Mouse (Mus musculus) cortical plate, adult 2 months (tissue): ENCODE measurements around the gene Gm21969.

ENCODE experiments used
- CTCF ChIP-seq: fragments of 200-500 bp; IDR thresholded peaks from 2 replicates; pipeline ENCODE4 v1.5.1; 2011; ENCODE audit warnings: mild to moderate bottlenecking, control low read depth, low read length; ENCODE audit not compliant: insufficient read depth; ENCODE audit errors: extremely low read depth
- POLR2A ChIP-seq: fragments of 200-500 bp; IDR thresholded peaks from 2 replicates; pipeline ENCODE4 v1.6.1; 2011; ENCODE audit warnings: mild to moderate bottlenecking, low read length, control low read depth; ENCODE audit not compliant: insufficient read depth; ENCODE audit errors: extremely low read depth

DNA sequence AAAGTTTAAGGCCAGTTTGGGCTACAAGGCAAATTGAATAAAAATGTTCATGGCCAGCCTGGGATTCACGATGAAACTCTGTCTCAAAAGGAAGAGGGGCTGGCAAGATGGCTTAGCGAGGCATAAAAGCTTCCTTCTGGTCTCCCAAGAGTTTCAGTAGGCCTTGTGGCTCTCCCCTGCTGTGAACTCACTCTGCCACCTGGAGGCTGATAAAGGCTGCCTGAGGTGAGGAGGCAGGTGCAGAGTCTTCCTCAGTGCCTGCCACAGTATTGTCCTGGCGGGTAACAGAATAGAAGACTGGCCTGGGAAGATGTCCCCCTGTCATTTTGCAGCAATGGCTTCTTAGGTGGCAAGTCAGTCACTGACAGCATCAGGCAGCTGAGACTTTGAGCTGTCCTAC, 20.1 kb upstream of the Gm21969 start:
- no peak for TF ChIP-seq POLR2A
- TF ChIP-seq CTCF, result no peak
